Mouse (Mus musculus): ENCODE results near the gene Sh2b3.

- TF ChIP-seq CTCF (IDR thresholded peaks at IDR 0.05; ENCODE audit: low read depth) (no peak), EP300 (IDR thresholded peaks at IDR 0.05; ENCODE audit: low read depth) (no peak)
Measured at GRCm38 (mm10) chr5:121817551-121817950, 19.9 kb downstream of the Sh2b3 start.
